Mouse (Mus musculus) layer of hippocampus, adult 9-11 months (tissue): ENCODE results near the gene Gm28360.
"Not testable (repeated sequence)": the region's sequence is repeated elsewhere in the genome, so short reads cannot be mapped to it uniquely, and the experiment has no call there.

Experiments
- DNase-seq: peaks from one replicate; pipeline ENCODE4 v3.0.0; 2022

Gm28360 gene

DNA sequence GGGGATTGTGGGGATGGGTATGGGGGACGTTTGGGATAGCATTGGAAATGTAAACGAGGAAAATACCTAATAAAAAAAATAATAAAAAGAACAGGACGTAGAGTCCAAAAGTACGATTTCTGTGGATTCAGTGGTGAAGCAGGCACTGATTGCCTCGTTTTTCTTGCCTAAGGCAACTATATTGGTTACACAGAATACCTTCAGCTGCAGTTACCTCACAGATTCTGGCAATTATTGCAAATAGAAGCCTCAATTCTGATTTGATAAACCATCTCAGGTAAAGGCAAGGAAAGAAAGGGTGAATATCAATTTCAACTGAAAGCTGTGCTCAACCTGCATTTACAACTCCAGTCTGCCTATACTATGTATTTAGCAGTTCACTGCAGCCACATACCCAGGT is at the start of gene Gm28360:
Gene Gm28360, plus strand, starts transcription at position 301 of the 400 bp plus-strand sequence.
- not testable (repeated sequence) for DNase-seq

DNA sequence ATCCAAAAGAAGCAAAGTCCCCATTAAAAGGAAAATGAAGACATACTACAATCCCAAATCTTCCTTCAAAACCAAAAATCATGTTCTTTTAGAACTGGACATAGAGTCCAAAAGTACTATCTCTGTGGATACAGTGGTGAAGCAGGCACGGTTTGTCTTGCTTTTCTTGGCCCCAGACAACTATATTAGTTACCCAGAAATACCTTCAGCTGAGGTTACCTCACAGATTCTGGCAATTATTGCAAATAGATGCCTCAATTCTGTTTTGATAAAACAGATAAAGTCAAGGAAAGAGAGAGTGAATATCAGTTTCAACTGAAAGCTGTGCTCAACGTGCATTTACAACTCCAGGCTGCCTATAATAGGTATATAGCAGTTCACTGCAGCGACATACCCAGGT is 49.0 kb upstream of the Gm28360 start, which contains the start of gene B020011L13Rik:
Gene B020011L13Rik, plus strand, starts transcription at position 301 of the 400 bp plus-strand sequence.
- DNase-seq: not testable (repeated sequence)

DNA sequence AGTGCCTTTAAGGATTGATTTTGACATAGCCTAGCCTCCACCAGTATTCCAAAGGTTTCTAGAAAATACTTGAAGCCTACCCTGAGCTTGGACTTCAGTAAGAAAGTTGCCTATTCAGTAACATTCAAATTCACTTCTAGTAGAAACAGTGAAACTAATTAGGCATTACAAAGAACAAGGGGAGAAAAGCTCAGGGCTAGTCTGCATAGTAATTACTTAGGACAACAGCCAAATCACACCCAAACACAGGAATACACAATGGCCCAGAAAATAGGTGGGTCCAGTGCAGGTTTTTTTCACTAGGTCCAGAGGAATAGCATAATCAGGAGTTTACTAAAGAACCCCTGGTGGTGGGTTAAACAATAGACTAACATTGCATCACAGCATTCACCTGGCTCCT is 13.6 kb upstream of the Gm28360 start:
- not testable (repeated sequence) for DNase-seq

DNA sequence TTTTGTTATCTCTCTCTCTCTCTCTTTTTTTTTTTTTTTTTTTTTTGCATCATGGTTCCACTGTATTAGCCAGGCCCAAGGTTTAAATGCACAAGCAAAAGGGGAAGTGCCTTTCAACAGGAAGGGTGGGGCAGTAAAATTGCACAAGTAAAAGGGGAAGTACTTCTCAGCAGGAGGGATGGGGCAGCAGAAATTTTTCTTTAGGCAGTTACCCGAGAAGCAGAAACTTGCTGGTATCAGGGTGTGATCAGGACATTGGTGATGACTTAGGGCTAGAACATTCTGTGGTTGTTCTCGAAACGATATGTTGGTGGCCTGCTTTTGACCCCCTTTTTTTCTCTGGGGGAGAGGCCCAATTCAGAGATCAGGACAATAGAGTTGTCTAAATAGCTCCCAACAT is 21.8 kb downstream of the Gm28360 start:
- DNase-seq: not testable (repeated sequence)
